Mouse (Mus musculus): ENCODE measurements around the gene Ptprm. TPM values are rescaled to one million over a fixed set of nuclear protein-coding genes. Genes with fewer than 3 reads are reported as not detected.

Ptprm gene
- polyA plus RNA-seq, 1 experiment: 28.1 TPM

DNA sequence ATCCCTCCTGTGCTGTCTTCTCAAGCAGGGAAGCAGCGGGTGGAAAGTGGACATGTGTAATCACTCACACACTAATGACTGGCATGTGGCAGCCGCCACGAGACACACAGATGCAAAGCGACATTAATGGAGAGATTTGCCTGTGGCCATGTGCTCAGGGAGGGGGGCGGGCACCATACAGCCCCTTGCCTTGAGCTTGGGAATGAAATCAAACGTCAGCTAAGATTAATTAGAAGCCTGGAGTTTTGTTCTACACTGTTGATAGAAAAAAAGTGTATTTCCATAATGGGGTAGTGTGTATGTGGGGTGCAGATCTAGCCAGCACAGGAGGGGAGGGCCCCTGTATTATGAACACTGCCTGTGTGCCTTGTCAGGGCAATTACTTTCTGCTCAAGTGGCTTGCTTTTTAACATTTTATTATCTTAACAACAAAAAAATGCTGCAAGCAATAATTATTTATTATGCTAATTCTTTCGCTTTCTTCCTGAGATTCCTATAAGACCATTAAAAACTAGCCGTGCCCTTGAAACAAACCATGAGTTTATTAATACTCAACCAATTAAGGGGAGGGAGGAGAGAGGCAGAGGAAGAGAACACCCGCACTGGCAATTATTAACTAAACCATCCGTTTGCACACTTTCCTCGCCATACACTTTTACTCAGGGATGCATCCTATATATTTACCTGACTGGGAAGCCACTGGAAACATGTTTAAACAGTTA, 30.3 kb downstream of the Ptprm start:
- Histone ChIP-seq H3K27ac (ENCODE audit: insufficient read depth, low read length) (no peak overlapping the region), H3K4me1 (ENCODE audit: control insufficient read depth, insufficient read depth, low read length) (no peaks in the 10 kb centered on the region), H3K4me3 (ENCODE audit: insufficient read depth, low read length) (no peak overlapping the region)
- no peak for TF ChIP-seq POLR2A (IDR thresholded peaks at IDR 0.05; ENCODE audit: low read depth, low read length)
- no peak for TF ChIP-seq CTCF (IDR thresholded peaks at IDR 0.05; ENCODE audit: borderline replicate concordance, insufficient read depth, low read length)

DNA sequence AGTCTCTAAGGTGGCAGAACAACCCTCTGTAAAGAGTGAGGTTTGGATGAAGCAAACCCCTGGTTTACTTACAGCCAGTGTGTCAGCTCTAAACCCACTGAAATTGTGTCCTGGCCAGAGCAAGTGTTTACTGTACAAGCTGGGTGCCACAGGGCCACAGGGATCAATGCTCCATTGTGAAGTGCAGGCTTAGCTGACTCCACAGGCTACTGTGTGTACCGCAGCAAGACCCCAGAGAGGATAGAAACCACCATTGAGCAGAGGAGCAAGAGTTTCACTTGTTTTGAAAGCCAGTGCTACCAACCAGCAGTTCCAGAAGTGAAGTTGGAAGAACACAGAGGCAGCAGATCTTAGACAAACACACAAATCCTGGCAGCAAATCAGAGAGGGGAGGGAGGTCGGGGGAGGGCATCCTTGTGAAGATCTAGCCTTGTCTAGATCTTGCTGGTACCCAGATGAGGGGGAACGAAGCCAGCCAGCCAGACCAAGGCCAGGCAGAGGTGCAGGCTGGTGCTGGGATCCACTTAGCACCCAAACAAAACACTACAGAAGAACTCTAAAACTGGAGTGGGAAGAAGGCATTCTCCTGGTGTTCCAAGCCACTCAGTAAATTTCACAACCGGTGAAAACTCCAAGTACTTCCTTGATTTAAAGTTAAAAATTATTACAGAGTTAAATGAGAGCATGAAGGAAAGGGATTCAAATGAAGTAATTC, 39.6 kb downstream of the Ptprm start:
- H3K4me3 ChIP-seq (ENCODE audit: insufficient read depth, low read length): no peak overlapping the region
- H3K4me1 ChIP-seq (ENCODE audit: control insufficient read depth, insufficient read depth, low read length): no peaks in the 10 kb centered on the region
- TF ChIP-seq POLR2A (IDR thresholded peaks at IDR 0.05; ENCODE audit: low read depth, low read length) (no peak), CTCF (IDR thresholded peaks at IDR 0.05; ENCODE audit: borderline replicate concordance, insufficient read depth, low read length) (no peak)
- no peak overlapping the region for H3K27ac ChIP-seq (ENCODE audit: insufficient read depth, low read length)

DNA sequence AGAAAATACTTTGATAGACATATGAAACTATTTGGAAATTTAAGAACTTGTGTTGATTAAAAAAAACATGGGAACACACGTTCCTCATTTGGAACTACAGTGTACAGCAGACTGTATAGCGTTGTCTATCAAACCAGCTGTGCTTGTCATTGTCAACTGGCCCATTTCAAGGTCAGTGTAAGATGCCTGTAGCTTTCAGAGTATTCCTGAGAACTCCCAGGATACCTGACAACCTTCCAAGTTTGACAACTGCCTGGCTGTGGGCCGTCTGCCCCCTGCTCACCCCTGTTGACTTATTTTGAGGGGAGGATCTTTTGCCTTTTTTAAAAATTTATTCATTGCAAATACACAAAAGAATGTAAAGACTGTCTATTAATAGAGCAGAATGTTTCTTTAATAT, 45.8 kb downstream of the Ptprm start:
- TF ChIP-seq CTCF (IDR thresholded peaks at IDR 0.05; ENCODE audit: borderline replicate concordance, insufficient read depth, low read length) (no peak), POLR2A (IDR thresholded peaks at IDR 0.05; ENCODE audit: low read depth, low read length) (no peak)
- H3K4me3 ChIP-seq (ENCODE audit: insufficient read depth, low read length): no peak overlapping the region
- peaks cover 7% of the 10 kb centered on the region; the same call in 1 of the 2 replicates for H3K4me1 ChIP-seq (ENCODE audit: control insufficient read depth, insufficient read depth, low read length)
- no peak overlapping the region for H3K27ac ChIP-seq (ENCODE audit: insufficient read depth, low read length)

DNA sequence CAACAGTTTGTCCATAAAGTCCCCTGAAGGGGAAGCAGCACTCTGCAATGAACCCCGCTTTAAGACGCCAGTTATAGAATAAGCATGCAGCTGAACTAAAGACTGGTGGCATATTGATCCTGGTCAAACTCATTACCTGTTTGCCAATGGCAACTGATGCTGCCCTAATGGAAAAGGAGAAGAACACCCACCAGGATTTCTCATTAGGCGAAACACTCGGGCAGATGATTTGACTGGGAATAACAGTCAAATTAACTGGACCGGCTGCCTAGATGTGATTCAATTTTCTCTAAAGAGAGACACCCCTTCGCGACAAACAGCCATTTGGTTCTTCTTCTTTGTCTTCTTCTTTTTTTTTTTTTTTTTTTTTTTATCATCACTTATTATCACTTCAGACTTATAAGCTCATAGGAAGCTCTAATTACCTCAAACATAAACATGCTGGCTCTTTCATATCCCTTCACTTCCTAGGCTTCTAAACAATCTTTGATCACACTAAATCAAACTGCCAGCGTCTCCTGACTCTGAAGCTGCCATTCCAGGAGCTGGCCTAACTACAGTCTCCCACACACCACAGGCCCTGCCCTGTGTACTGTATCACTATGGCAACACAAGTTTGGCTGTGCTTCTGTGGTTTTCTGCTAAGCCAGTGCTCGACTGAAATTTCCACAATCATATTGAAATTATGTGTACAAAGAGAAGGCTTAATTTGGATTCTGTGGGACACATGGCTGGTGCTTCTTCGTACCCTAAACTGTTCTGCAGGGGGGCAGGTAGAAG, 48.0 kb downstream of the Ptprm start:
- peaks cover 7% of the 10 kb centered on the region for H3K4me1 ChIP-seq (ENCODE audit: control insufficient read depth, insufficient read depth, low read length)
- H3K27ac ChIP-seq (ENCODE audit: insufficient read depth, low read length): no peak overlapping the region
- no peak for TF ChIP-seq POLR2A (IDR thresholded peaks at IDR 0.05; ENCODE audit: low read depth, low read length)
- no peak for TF ChIP-seq CTCF (IDR thresholded peaks at IDR 0.05; ENCODE audit: borderline replicate concordance, insufficient read depth, low read length)
- H3K4me3 ChIP-seq (ENCODE audit: insufficient read depth, low read length): no peak overlapping the region

DNA sequence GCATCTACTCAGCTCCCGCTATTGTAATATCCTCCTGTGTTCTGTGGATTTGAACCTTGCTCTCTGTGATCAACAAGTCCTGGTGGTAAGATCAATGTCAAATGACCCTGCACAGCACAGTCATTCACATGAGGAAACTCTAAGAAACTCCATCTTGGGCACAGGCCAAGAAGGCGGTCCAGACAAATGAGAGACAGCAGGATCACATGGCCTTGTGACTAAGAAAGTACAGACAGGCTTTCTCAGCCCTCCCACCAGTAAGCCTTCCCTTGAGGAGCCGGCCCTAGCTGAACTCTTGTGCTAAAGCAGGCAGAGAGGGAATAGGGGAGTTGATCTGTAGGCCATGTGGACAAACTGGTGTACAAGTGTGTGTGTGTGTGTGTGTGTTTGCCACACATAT, 49.4 kb downstream of the Ptprm start:
- no peak overlapping the region for H3K4me3 ChIP-seq (ENCODE audit: insufficient read depth, low read length)
- peak overlapping the region; percentile 75 for H3K27ac ChIP-seq (ENCODE audit: insufficient read depth, low read length)
- H3K4me1 ChIP-seq (ENCODE audit: control insufficient read depth, insufficient read depth, low read length): peaks cover 7% of the 10 kb centered on the region
- TF ChIP-seq POLR2A (IDR thresholded peaks at IDR 0.05; ENCODE audit: low read depth, low read length) (no peak), CTCF (IDR thresholded peaks at IDR 0.05; ENCODE audit: borderline replicate concordance, insufficient read depth, low read length) (no peak)

DNA sequence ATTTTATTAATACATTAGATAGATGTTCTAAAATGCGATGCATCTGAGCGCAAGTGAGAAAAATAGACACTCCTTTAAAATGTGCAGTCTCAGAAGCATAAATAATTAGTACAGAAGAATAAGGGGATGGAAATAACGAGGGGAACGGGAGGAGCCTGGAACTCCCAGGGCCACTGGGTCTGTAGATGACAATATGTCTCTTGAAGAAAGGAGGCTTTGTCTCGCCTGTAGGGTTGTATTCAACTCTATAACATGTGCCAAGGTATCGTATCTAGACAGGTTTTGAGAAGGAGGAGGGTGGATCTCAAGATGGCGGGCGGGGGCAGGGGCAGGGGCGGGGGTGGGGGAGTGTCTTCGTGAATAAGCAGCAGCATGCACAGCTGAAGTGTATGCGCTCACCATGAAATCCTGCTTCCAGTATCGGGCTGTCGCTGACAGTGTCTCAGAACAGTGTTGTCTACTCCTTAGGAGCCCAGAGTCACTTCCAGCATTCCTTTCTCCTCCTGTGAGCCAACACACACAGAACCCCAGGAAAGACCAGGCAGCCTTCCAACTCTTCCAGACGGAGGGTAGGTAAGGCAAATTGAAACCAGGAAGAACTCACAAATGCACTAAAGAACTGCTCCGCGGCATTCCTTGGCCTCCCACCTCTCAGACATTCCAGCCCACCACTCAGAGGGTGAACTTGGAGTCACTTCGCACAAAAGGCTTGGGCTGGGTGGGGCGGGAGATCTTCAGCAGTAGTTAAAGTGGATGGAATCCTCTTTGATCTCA, 50.7 kb downstream of the Ptprm start:
- Histone ChIP-seq H3K4me1 (ENCODE audit: control insufficient read depth, insufficient read depth, low read length) (peaks cover 7% of the 10 kb centered on the region), H3K4me3 (ENCODE audit: insufficient read depth, low read length) (no peak overlapping the region), H3K27ac (ENCODE audit: insufficient read depth, low read length) (peak overlapping the region; percentile 75; the same call in 1 of the 2 replicates)
- TF ChIP-seq CTCF (IDR thresholded peaks at IDR 0.05; ENCODE audit: borderline replicate concordance, insufficient read depth, low read length) (no peak), POLR2A (IDR thresholded peaks at IDR 0.05; ENCODE audit: low read depth, low read length) (no peak)

DNA sequence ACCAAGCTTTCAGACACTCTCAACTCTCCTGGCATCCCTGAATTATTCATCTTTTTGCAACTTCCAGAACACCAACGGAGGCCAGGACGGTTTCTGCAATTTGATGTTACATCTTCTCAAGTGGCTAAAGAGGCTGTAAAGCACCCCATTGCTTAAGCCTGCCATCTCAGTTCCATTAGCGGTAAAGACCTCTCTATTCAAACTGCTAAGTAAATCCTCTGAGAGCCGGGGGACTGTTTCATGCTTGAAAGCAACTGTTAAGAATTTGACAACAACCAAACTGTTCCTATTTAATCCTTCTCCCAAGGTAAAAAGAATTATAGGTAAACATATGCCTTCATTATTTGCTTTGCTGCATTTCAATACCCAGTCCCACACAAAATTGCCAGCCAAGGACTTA, 51.7 kb downstream of the Ptprm start:
- peaks cover 7% of the 10 kb centered on the region for H3K4me1 ChIP-seq (ENCODE audit: control insufficient read depth, insufficient read depth, low read length)
- no peak overlapping the region for H3K27ac ChIP-seq (ENCODE audit: insufficient read depth, low read length)
- no peak overlapping the region for H3K4me3 ChIP-seq (ENCODE audit: insufficient read depth, low read length)
- TF ChIP-seq POLR2A (IDR thresholded peaks at IDR 0.05; ENCODE audit: low read depth, low read length): no peak
- no peak for TF ChIP-seq CTCF (IDR thresholded peaks at IDR 0.05; ENCODE audit: borderline replicate concordance, insufficient read depth, low read length)

DNA sequence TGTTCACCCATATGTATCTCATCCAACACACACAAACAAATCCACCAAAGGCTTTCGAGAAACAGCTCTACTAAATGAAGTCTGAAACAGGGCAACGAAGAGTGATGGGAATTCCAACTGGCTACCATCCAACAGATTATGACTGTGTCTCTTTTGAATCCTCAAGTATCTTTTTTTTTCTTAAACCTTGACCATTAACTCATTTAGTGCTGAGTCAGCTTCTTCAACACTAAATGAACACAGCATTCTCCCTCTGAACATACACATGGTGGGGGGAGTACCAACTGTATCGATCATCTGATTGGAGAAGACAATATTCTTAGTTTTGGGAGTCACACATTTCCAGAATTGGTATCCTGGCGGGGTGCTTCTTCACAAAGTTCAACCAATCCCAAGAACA, 52.2 kb downstream of the Ptprm start:
- H3K27ac ChIP-seq (ENCODE audit: insufficient read depth, low read length): no peak overlapping the region
- H3K4me3 ChIP-seq (ENCODE audit: insufficient read depth, low read length): no peak overlapping the region
- TF ChIP-seq CTCF (IDR thresholded peaks at IDR 0.05; ENCODE audit: borderline replicate concordance, insufficient read depth, low read length) (no peak), POLR2A (IDR thresholded peaks at IDR 0.05; ENCODE audit: low read depth, low read length) (no peak)
- H3K4me1 ChIP-seq (ENCODE audit: control insufficient read depth, insufficient read depth, low read length): peaks cover 7% of the 10 kb centered on the region

DNA sequence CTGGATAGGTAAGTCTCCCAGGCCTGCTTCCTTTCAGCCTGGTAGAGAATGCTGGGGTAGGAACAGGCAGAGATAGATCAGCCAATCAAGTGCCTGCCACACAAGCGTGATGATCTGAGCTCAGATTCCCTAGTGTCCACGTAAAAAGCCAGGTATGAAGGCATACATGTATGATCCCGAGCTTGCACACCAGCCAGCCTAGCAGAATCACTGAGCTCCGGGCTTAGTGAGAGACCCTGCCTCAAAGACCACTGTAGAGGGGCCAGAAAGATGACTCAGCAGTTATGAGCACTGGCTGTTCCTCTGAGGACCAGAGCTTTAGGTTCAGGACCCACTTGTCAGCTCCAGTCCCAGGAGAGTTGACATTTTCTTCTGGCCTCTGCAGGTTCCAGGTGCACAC, 52.9 kb downstream of the Ptprm start:
- peaks cover 7% of the 10 kb centered on the region for H3K4me1 ChIP-seq (ENCODE audit: control insufficient read depth, insufficient read depth, low read length)
- no peak overlapping the region for H3K4me3 ChIP-seq (ENCODE audit: insufficient read depth, low read length)
- TF ChIP-seq CTCF (IDR thresholded peaks at IDR 0.05; ENCODE audit: borderline replicate concordance, insufficient read depth, low read length) (no peak), POLR2A (IDR thresholded peaks at IDR 0.05; ENCODE audit: low read depth, low read length) (no peak)
- H3K27ac ChIP-seq (ENCODE audit: insufficient read depth, low read length): no peak overlapping the region

Data from embryonic fibroblast, embryonic 13.5 days (primary cell).